Mouse (Mus musculus) erythroblast, embryonic 14.5 days (primary cell): Measurements from ENCODE around the gene Cbarp. TPM values are rescaled to one million over a fixed set of nuclear protein-coding genes. Genes with fewer than 3 reads are reported as not detected.

Experiments
- H3K27me3 ChIP-seq: 2 replicates; pipeline ENCODE4 v1.6.1; 2012; ENCODE audit warnings: inconsistent platforms; ENCODE audit not compliant: control insufficient read depth
- H3K36me3 ChIP-seq: 2 replicates; pipeline ENCODE4 v1.6.1; 2012; ENCODE audit warnings: mild to moderate bottlenecking, inconsistent platforms; ENCODE audit not compliant: control insufficient read depth
- H3K4me1 ChIP-seq: 2 replicates; pipeline ENCODE4 v1.6.1; 2012; ENCODE audit warnings: inconsistent platforms; ENCODE audit not compliant: control insufficient read depth
- H3K4me3 ChIP-seq: replicated peaks from 2 replicates; pipeline ENCODE3; 2012; ENCODE audit warnings: moderate library complexity, mild to moderate bottlenecking, inconsistent platforms
- H3K9me3 ChIP-seq: 2 replicates; pipeline ENCODE4 v1.6.1; 2012; ENCODE audit warnings: low read length, inconsistent platforms, mixed read lengths; ENCODE audit not compliant: control insufficient read depth
- GATA1 ChIP-seq: IDR thresholded peaks from 2 replicates; pipeline ENCODE4 v1.6.1; 2012; ENCODE audit warnings: low read length, inconsistent platforms, mixed read lengths
- TAL1 ChIP-seq: IDR thresholded peaks from 3 replicates; pipeline ENCODE4 v1.6.1; 2012; ENCODE audit warnings: low read length, inconsistent platforms, mixed read lengths
- polyA plus RNA-seq: library from polyadenylated mRNA; stranded (reverse); fragments of >175 nt; gene quantifications from 2 replicates; pipeline ENCODE4 v1.2.3, GENCODE M21; 2012

Cbarp gene
- polyA plus RNA-seq, 1 experiment = 0.52 TPM

- Histone ChIP-seq H3K4me3 (peak within 1 kb of the TSS; percentile 87), H3K4me1 (peaks cover 87% of the 10 kb centered on the region), H3K27me3 (peaks cover 13% of the 10 kb centered on the region), H3K9me3 (peaks cover 9% of the 10 kb centered on the region), H3K36me3 (peaks cover 15% of the 10 kb centered on the region)
- TF ChIP-seq TAL1 (no peak), GATA1 (no peak)
Measured at GRCm38 (mm10) chr10:80165392-80166128, 24.9 kb upstream of the Cbarp start, which contains the start of gene Cirbp. Gene Cirbp (plus strand): TSS chr10:80165985.

- Histone ChIP-seq H3K9me3 (peaks cover 3% of the 10 kb centered on the region), H3K4me1 (peaks cover 88% of the 10 kb centered on the region), H3K27me3 (peaks cover 13% of the 10 kb centered on the region), H3K4me3 (peak overlapping the region; percentile 60), H3K36me3 (peaks cover 9% of the 10 kb centered on the region)
- no peak for TF ChIP-seq GATA1
- TF ChIP-seq TAL1 = no peak
Measured at GRCm38 (mm10) chr10:80164998-80165344, 24.3 kb upstream of the Cbarp start.

DNA sequence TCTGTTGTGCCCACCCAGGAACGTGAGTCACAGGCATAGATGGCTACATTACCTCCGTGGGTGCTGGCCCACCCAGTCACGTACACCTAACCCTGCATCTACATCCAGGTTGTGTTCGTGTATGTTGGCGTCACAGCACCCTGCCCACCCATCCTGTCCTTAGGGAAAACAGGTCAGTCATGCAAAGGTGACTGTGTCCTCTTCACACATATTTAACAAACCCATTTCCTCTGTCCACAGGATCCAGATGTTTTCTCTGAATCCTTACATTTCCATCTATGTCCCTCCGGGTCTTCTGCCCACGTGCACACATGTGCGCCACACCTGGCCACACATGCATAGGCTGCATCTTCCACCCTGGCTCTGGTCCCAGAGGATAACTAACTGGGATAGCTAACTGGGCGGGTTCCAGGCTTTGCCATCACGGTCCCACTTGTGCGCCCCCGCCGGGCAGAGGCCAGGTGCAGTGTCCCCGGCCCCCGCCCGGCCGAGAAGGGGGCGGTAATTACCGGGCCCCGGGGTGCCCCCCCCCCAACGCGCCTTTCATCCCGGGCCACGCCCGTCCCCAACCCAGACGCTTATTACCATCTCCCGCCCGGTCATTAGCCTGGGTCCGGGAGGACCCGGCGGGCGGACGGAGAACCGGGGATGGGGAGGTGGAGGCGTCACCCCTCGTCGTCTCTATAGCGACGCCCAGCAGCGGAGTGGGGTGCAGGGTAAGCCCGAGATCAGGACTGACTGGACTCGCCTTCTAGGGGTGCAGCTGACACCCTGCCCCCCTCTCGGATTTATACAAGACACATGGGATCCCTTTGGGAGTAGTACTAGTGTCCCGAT is 23.7 kb upstream of the Cbarp start:
- Histone ChIP-seq H3K9me3 (no peaks in the 10 kb centered on the region), H3K4me3 (peak overlapping the region; percentile 60), H3K36me3 (peaks cover 3% of the 10 kb centered on the region), H3K4me1 (peaks cover 89% of the 10 kb centered on the region), H3K27me3 (peaks cover 13% of the 10 kb centered on the region)
- no peak for TF ChIP-seq GATA1
- TF ChIP-seq TAL1 = no peak

- Histone ChIP-seq H3K4me3 (no peak overlapping the region), H3K27me3 (peaks cover 13% of the 10 kb centered on the region), H3K36me3 (no peaks in the 10 kb centered on the region; the same call in 1 of the 2 replicates), H3K9me3 (no peaks in the 10 kb centered on the region), H3K4me1 (peaks cover 89% of the 10 kb centered on the region)
- TF ChIP-seq GATA1 (no peak), TAL1 (no peak; the same call in 2 of the 3 replicates)
Measured at GRCm38 (mm10) chr10:80163721-80164120, 23.1 kb upstream of the Cbarp start.

DNA sequence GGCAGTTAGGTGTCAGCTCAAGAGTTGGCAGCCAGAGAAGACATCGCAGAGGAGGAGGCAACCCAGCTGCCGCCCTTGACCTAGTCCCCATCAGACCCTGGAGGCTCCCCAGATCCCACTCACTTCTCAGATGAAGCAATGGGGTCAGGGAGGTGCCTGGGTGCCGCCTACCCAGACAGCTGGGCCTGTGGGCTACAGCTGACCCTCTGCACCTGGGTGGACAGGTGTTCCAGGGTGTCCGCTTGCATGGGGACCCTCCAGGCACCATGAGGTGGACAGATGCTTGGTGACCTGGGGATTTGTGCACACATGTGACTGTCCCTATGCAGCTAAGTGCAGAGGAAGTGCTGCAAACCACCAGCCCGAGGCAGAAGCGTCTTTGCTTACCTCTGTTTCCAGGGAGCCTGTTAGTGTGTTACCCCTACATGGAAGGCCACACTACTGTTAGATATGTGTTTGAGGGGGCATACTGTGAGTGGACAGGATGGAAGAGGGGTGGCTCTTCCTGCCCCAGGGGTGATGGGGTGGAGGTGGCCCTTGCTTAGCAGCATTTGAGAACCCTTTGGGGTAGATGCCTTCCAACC is 22.2 kb upstream of the Cbarp start:
- Histone ChIP-seq H3K4me3 (no peak overlapping the region), H3K9me3 (no peaks in the 10 kb centered on the region), H3K36me3 (no peaks in the 10 kb centered on the region; the same call in 1 of the 2 replicates), H3K27me3 (peaks cover 13% of the 10 kb centered on the region), H3K4me1 (peaks cover 91% of the 10 kb centered on the region)
- TF ChIP-seq TAL1 = no peak
- no peak for TF ChIP-seq GATA1

DNA sequence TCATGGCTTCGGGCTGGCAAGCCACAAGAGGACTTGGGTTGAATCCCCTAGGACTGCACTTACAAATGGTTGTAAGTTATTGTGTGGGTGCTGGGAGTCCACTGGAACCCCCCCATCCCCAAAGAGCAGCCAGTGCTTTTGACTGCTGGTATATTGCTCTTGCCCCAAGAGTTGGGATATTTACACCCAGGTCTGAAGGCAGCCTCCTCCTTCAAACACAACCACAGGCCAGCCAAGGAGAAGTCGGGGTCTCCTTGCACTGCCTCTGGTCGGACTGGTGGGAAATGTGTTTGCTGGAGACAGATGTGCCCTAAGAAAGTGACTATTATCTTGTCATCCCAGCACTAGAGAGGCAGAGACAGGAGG is 21.6 kb upstream of the Cbarp start:
- H3K36me3 ChIP-seq = peaks cover 5% of the 10 kb centered on the region
- H3K4me3 ChIP-seq = no peak overlapping the region
- H3K27me3 ChIP-seq = peaks cover 13% of the 10 kb centered on the region
- no peak for TF ChIP-seq TAL1
- TF ChIP-seq GATA1 = no peak
- no peaks in the 10 kb centered on the region for H3K9me3 ChIP-seq
- H3K4me1 ChIP-seq = peaks cover 94% of the 10 kb centered on the region

DNA sequence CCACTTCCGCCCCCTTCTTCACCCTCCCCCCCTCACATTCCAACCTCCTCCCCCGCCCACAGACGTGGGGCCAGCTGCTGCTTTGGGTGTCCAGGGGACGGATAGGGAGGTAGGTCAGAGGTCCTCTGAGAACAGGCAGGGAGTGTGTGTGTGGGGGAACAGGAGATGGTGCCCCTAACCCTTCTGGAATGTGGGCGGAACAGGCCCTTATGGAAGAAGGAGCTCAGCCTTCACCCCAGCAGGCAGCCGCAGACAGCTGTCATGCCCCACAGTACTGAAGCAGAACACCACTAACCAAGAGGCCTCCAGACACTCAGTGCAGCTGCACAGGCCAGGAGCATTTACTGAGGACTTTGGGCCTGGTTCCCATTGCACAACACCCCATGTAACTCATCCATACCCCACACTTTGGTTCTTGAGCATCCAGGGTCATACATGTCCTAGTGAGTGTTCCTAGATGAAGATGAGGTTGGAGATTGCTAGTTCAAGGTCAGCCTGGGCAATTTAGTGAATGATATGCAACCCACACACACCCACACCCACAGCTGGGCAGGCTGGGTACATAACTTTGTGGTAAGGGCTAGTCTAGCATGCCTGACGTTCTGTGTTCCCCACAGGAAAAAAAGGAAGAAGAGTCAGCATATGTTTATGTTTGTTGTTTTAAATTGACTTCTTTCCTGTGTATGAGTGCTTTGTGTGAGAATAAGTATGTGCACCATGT is 21.0 kb upstream of the Cbarp start:
- Histone ChIP-seq H3K4me3 (peak overlapping the region; percentile 65), H3K27me3 (peaks cover 13% of the 10 kb centered on the region), H3K9me3 (no peaks in the 10 kb centered on the region), H3K4me1 (peaks cover 92% of the 10 kb centered on the region), H3K36me3 (peaks cover 10% of the 10 kb centered on the region)
- TF ChIP-seq GATA1 (no peak), TAL1 (no peak)

DNA sequence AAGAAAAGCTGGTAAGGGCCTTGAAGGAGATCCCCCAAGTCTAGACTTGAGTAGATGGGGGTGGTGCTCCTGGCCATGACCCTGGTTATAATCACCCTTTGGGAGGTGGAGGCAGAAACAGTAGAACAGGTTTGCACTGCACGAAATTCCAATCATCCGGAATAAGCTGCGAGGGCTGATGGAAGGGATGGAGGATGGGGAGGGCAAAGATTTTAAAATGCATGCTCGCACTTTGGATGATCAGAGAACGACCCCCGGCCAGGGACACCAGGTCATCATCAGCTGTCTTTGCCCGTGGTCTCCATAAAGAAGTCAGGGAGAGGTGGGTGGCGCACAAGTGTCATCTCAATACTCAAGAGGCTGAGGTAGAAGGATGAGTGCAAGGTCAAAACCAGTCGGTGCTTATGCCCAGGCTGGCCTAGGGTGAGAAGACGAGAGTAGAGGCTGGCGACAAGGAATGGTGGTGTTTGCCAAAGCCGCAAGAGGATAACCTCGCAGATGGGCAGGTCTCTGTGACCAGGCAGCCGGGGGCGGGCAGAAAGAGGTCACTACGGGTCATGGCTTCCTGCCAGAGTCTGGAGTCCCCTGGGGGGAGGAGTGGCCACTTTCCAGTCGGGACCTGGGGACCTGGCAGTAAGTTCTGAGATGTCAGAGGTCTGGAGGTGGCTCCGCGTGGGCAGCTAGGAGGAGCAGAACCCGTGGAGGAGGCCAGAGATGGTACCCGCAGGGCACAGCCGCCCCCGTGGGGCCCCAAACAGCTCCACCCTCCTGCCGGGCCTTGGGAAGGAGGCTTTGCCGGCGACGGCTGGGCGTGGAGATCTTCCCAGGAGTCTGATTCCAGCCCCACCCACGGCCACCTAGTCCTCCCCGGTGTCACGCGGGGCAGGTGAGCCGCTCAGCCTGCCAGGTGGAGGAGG is 20.1 kb upstream of the Cbarp start:
- Histone ChIP-seq H3K36me3 (peaks cover 20% of the 10 kb centered on the region), H3K4me1 (peaks cover 89% of the 10 kb centered on the region), H3K4me3 (peak overlapping the region; percentile 65), H3K27me3 (peaks cover 13% of the 10 kb centered on the region), H3K9me3 (no peaks in the 10 kb centered on the region)
- TF ChIP-seq GATA1 (no peak), TAL1 (no peak)
